Mouse (Mus musculus) liver, embryonic 18 days (tissue): ENCODE results near the gene Gnat1. TPM values are rescaled to one million over a fixed set of nuclear protein-coding genes. Genes with fewer than 3 reads are reported as not detected.

ENCODE experiments used
- polyA plus RNA-seq: library from polyadenylated mRNA; depleted of rRNA; stranded (reverse); fragments of >200 nt; gene quantifications from 2 replicates; pipeline ENCODE4 v1.2.3, GENCODE M21; 2012; rRNA removed

Gene Gnat1
- 0.65 and 0.76 TPM in 2 replicates for polyA plus RNA-seq

GRCm38 (mm10) chr9:107679501-107679900 is at the start of gene Gnat1:
TSS of gene Gnat1 (minus strand) at chr9:107679712.

GRCm38 (mm10) chr9:107709697-107710483 is 30.4 kb upstream of the Gnat1 start, which contains the start of gene Sema3f:
TSS of gene Sema3f (minus strand) at chr9:107710475.

GRCm38 (mm10) chr9:107669480-107669945 is 10.0 kb downstream of the Gnat1 start, which contains the start of gene Slc38a3:
TSS of gene Slc38a3 (minus strand) at chr9:107669530.

GRCm38 (mm10) chr9:107635279-107636028 is 44.1 kb downstream of the Gnat1 start, which contains the start of gene Gnai2:
TSS of gene Gnai2 (minus strand) at chr9:107635367.

Other genes with a start within 250 kb of the Gnat1 start
- gene Tmem115, start 145.8 kb downstream of the Gnat1 start, polyA plus RNA-seq, result 10.7 and 10.8 TPM in 2 replicates
- 12.1 and 12.2 TPM in 2 replicates for gene Cyb561d2, start 137.5 kb downstream of the Gnat1 start, polyA plus RNA-seq
- 12.5 and 13.9 TPM in 2 replicates for gene Nprl2, start 137.5 kb downstream of the Gnat1 start, polyA plus RNA-seq
- 2.0 and 4.2 TPM in 2 replicates for gene Zmynd10, start 132.4 kb downstream of the Gnat1 start, polyA plus RNA-seq
- gene Rassf1, start 128.2 kb downstream of the Gnat1 start, polyA plus RNA-seq, result 16.5 and 18.0 TPM in 2 replicates
- gene Tusc2, start 116.5 kb downstream of the Gnat1 start, polyA plus RNA-seq, result 18.8 and 19.4 TPM in 2 replicates
- 37.6 and 38.7 TPM in 2 replicates for gene Hyal2, start 111.8 kb downstream of the Gnat1 start, polyA plus RNA-seq
- 2.0 and 2.7 TPM in 2 replicates for gene Hyal1, start 102.8 kb downstream of the Gnat1 start, polyA plus RNA-seq
- 14.5 and 16.0 TPM in 2 replicates for gene Naa80, start 100.8 kb downstream of the Gnat1 start, polyA plus RNA-seq
- 0.55 and 0.59 TPM in 2 replicates for gene Hyal3, start 98.9 kb downstream of the Gnat1 start, polyA plus RNA-seq
- 80.9 and 85.5 TPM in 2 replicates for gene Ifrd2, start 92.1 kb downstream of the Gnat1 start, polyA plus RNA-seq
- gene Sema3b, start 70.5 kb downstream of the Gnat1 start, polyA plus RNA-seq, result 0.89 and 2.0 TPM in 2 replicates
- gene Gnai2, start 44.3 kb downstream of the Gnat1 start, polyA plus RNA-seq, result 135 and 153 TPM in 2 replicates
- gene Slc38a3, start 10.2 kb downstream of the Gnat1 start, polyA plus RNA-seq, result 291 and 302 TPM in 2 replicates
- 3.5 and 4.9 TPM in 2 replicates for gene Sema3f, start 30.8 kb upstream of the Gnat1 start, polyA plus RNA-seq
- gene Rbm5, start 91.3 kb upstream of the Gnat1 start, polyA plus RNA-seq, result 33.4 and 38.1 TPM in 2 replicates
- 15.2 and 17.3 TPM in 2 replicates for gene Rbm6, start 193.5 kb upstream of the Gnat1 start, polyA plus RNA-seq
- gene Mon1a, start 208.4 kb upstream of the Gnat1 start, polyA plus RNA-seq, result 5.2 and 5.3 TPM in 2 replicates
- gene Mst1r, start 227.2 kb upstream of the Gnat1 start, polyA plus RNA-seq, result 2.3 and 3.0 TPM in 2 replicates
- gene Actl11, start 248.8 kb upstream of the Gnat1 start, polyA plus RNA-seq, result not detected in 2 replicates